Mouse (Mus musculus) MEL (cell line): ENCODE measurements at regions not wholly inside any gene's neighbourhood (a gene's known extent, or its start where the extent isn't known, plus 50 kb on each side); places are given as distances from the start of the nearest gene placed in this dataset.

Experiments
- DNase-seq: peaks from one replicate; pipeline ENCODE4 v3.0.0; 2011; ENCODE audit warnings: low read depth, low spot score
- H3K27ac ChIP-seq: 2 replicates; pipeline ENCODE4 v1.5.1; 2012; ENCODE audit warnings: low read depth, mild to moderate bottlenecking, control low read depth, low read length, moderate library complexity; ENCODE audit not compliant: control insufficient read depth
- H3K27me3 ChIP-seq, 2 experiments: fragments of 150-350 bp in 1 of 2; sonication (generic) in 1 of 2; 2 replicates each; pipeline ENCODE4 v1.6.1; 2012; ENCODE audit warnings: low read length in 2 of 2, mild to moderate bottlenecking in 2 of 2, improper control_type of control experiment in 1 of 2, moderate library complexity in 1 of 2; ENCODE audit not compliant: insufficient read depth in 2 of 2, control insufficient read depth in 1 of 2
- H3K36me3 ChIP-seq, 2 experiments: 2 replicates each; pipeline ENCODE4 v1.6.1; 2012 to 2014; ENCODE audit warnings: low read length in 2 of 2, improper control_type of control experiment in 1 of 2, inconsistent platforms in 1 of 2, mild to moderate bottlenecking in 1 of 2; ENCODE audit not compliant: insufficient read depth in 2 of 2, control insufficient read depth in 1 of 2
- H3K4me1 ChIP-seq, 2 experiments: fragments of 150-350 bp in 1 of 2; sonication (generic) in 1 of 2; 2 replicates each; pipeline ENCODE4 v1.6.1; 2012; ENCODE audit warnings: low read length in 2 of 2, improper control_type of control experiment in 1 of 2, mild to moderate bottlenecking in 1 of 2; ENCODE audit not compliant: insufficient read depth in 2 of 2, control insufficient read depth in 1 of 2
- H3K4me3 ChIP-seq, 2 experiments: fragments of 150-350 bp in 1 of 2; sonication (generic) in 1 of 2; 2 replicates each; pipeline ENCODE4 v1.5.1; 2012; ENCODE audit warnings: low read depth in 2 of 2, low read length in 2 of 2, mild to moderate bottlenecking in 2 of 2, moderate library complexity in 2 of 2, control low read depth in 1 of 2, improper control_type of control experiment in 1 of 2; ENCODE audit not compliant: control insufficient read depth in 1 of 2, insufficient read depth in 1 of 2
- H3K79me2 ChIP-seq: 2 replicates; pipeline ENCODE4 v1.6.1; 2012; ENCODE audit warnings: mild to moderate bottlenecking, low read length, moderate library complexity; ENCODE audit not compliant: control insufficient read depth, poor library complexity, insufficient read depth
- H3K9ac ChIP-seq: 2 replicates; pipeline ENCODE4 v1.6.1; 2012; ENCODE audit warnings: low read depth, mild to moderate bottlenecking, control low read depth, low read length, moderate library complexity; ENCODE audit not compliant: control insufficient read depth, poor library complexity, severe bottlenecking
- H3K9me3 ChIP-seq: fragments of 150-350 bp; sonication (generic); replicated peaks from 2 replicates; pipeline ENCODE4 v1.6.1; 2012; ENCODE audit warnings: mild to moderate bottlenecking, low read length, improper control_type of control experiment, moderate library complexity; ENCODE audit not compliant: insufficient read depth
- CHD1 ChIP-seq: IDR thresholded peaks from 2 replicates; pipeline ENCODE4 v1.6.1; 2012; ENCODE audit warnings: low read depth, mild to moderate bottlenecking, inconsistent platforms, low read length, improper control_type of control experiment
- CHD2 ChIP-seq: IDR thresholded peaks from 2 replicates; pipeline ENCODE4 v1.6.1; 2011; ENCODE audit warnings: low read length, improper control_type of control experiment
- CTCF ChIP-seq, 3 experiments: IDR thresholded peaks in 2 of 3; conservative IDR thresholded peaks in 1 of 3; 2 replicates each; pipeline ENCODE4 v1.5.1; 2011 to 2012; ENCODE audit warnings: low read length in 3 of 3, low read depth in 2 of 3, mild to moderate bottlenecking in 2 of 3, improper control_type of control experiment in 1 of 3, inconsistent platforms in 1 of 3, mixed read lengths in 1 of 3, moderate library complexity in 1 of 3; ENCODE audit not compliant: control insufficient read depth in 1 of 3, insufficient read depth in 1 of 3, poor library complexity in 1 of 3, severe bottlenecking in 1 of 3
- E2F4 ChIP-seq: IDR thresholded peaks from 2 replicates; pipeline ENCODE4 v1.6.1; 2011; ENCODE audit warnings: low read depth, low read length, improper control_type of control experiment, borderline replicate concordance
- ETS1 ChIP-seq: IDR thresholded peaks from 2 replicates; pipeline ENCODE4 v1.6.1; 2012; ENCODE audit warnings: low read depth, mild to moderate bottlenecking, inconsistent platforms, low read length, improper control_type of control experiment, moderate library complexity
- GABPA ChIP-seq: IDR thresholded peaks from 2 replicates; pipeline ENCODE4 v1.6.1; 2012; ENCODE audit warnings: low read depth, mild to moderate bottlenecking, inconsistent platforms, low read length, improper control_type of control experiment, moderate library complexity
- KAT2A ChIP-seq: conservative IDR thresholded peaks from 2 replicates; pipeline ENCODE4 v1.6.1; 2012; ENCODE audit warnings: low read depth, low read length, improper control_type of control experiment, inconsistent platforms
- MAFK ChIP-seq: IDR thresholded peaks from 2 replicates; pipeline ENCODE4 v1.6.1; 2011; ENCODE audit warnings: low read depth, mild to moderate bottlenecking, low read length, improper control_type of control experiment, borderline replicate concordance
- POLR2A ChIP-seq, 2 experiments: IDR thresholded peaks; 2 replicates each; pipeline ENCODE4 v1.6.1; 2011 to 2012; ENCODE audit warnings: low read length in 2 of 2, mild to moderate bottlenecking in 2 of 2, control low read depth in 1 of 2, improper control_type of control experiment in 1 of 2, low read depth in 1 of 2, moderate library complexity in 1 of 2; ENCODE audit not compliant: control insufficient read depth in 1 of 2, insufficient read depth in 1 of 2, poor library complexity in 1 of 2
- POLR2AphosphoS5 ChIP-seq: IDR thresholded peaks from 2 replicates; pipeline ENCODE4 v1.6.1; 2012; ENCODE audit warnings: low read depth, borderline replicate concordance, mild to moderate bottlenecking, inconsistent platforms, low read length, moderate library complexity, mixed read lengths
- RAD21 ChIP-seq: IDR thresholded peaks from 2 replicates; pipeline ENCODE4 v1.6.1; 2011; ENCODE audit warnings: mild to moderate bottlenecking, low read depth, low read length, improper control_type of control experiment
- SIN3A ChIP-seq: IDR thresholded peaks from 2 replicates; pipeline ENCODE4 v1.6.1; 2012; ENCODE audit warnings: low read length, improper control_type of control experiment, inconsistent platforms
- TAL1 ChIP-seq: IDR thresholded peaks from 2 replicates; pipeline ENCODE4 v1.6.1; 2012; ENCODE audit warnings: mild to moderate bottlenecking, inconsistent platforms, low read length, moderate library complexity, mixed read lengths
- TBP ChIP-seq: IDR thresholded peaks from 2 replicates; pipeline ENCODE4 v1.8.0; 2011; ENCODE audit warnings: low read depth, low read length, improper control_type of control experiment
- TCF12 ChIP-seq: IDR thresholded peaks from 2 replicates; pipeline ENCODE4 v1.6.1; 2014; ENCODE audit warnings: low read depth, mild to moderate bottlenecking, inconsistent platforms, low read length, improper control_type of control experiment, moderate library complexity
- UBTF ChIP-seq: IDR thresholded peaks from 2 replicates; pipeline ENCODE4 v1.6.1; 2012; ENCODE audit warnings: low read depth, mild to moderate bottlenecking, inconsistent platforms, low read length, improper control_type of control experiment, moderate library complexity, borderline replicate concordance; ENCODE audit not compliant: insufficient read depth
- USF2 ChIP-seq, 2 experiments: IDR thresholded peaks; 2 replicates each; pipeline ENCODE4 v1.6.1; 2011 to 2012; ENCODE audit warnings: improper control_type of control experiment in 2 of 2, low read length in 2 of 2, borderline replicate concordance in 1 of 2, inconsistent platforms in 1 of 2, low read depth in 1 of 2, mild to moderate bottlenecking in 1 of 2; ENCODE audit not compliant: insufficient read depth in 1 of 2
- ZMIZ1 ChIP-seq: IDR thresholded peaks from 2 replicates; pipeline ENCODE4 v1.6.1; 2012; ENCODE audit warnings: low read depth, mild to moderate bottlenecking, inconsistent platforms, low read length, improper control_type of control experiment, moderate library complexity
- ZNF384 ChIP-seq: IDR thresholded peaks from 2 replicates; pipeline ENCODE4 v1.6.1; 2012; ENCODE audit warnings: low read depth, mild to moderate bottlenecking, inconsistent platforms, low read length, improper control_type of control experiment

GRCm38 (mm10) chr3:42040270-42040812 lies 297.9 kb downstream of the D3Ertd751e start:
- Histone ChIP-seq H3K27ac (no peak overlapping the region), H3K27me3 (no peaks in the 10 kb centered on the region; a peak in 1 of 4 replicates), H3K9ac (no peak overlapping the region), H3K9me3 (no peaks in the 10 kb centered on the region), H3K36me3 (no peaks in the 10 kb centered on the region), H3K4me1 (no peaks in the 10 kb centered on the region), H3K79me2 (no peaks in the 10 kb centered on the region), H3K4me3 (peak overlapping the region in 1 of 2 experiments; percentile 53; a peak in 3 of 4 replicates)
- no peak for DNase-seq
- TF ChIP-seq TCF12 (no peak), KAT2A (no peak), ZNF384 (no peak), TAL1 (no peak), TBP (no peak), GABPA (no peak)

GRCm38 (mm10) chr3:42040959-42041358 lies 298.5 kb downstream of the D3Ertd751e start:
- Histone ChIP-seq H3K27ac (no peak overlapping the region), H3K4me3 (no peak overlapping the region), H3K9me3 (no peaks in the 10 kb centered on the region), H3K9ac (no peak overlapping the region), H3K27me3 (no peaks in the 10 kb centered on the region; a peak in 1 of 4 replicates), H3K36me3 (no peaks in the 10 kb centered on the region), H3K79me2 (no peaks in the 10 kb centered on the region), H3K4me1 (no peaks in the 10 kb centered on the region)
- DNase-seq = no peak
- TF ChIP-seq POLR2A (IDR thresholded peaks at IDR 0.05; ENCODE audit: control insufficient read depth in 1 of 2, insufficient read depth in 1 of 2, low read depth in 1 of 2, low read length in 2 of 2, poor library complexity in 1 of 2) (no peak), SIN3A (no peak), ZNF384 (no peak), USF2 (IDR thresholded peaks at IDR 0.05; ENCODE audit: borderline replicate concordance in 1 of 2, insufficient read depth in 1 of 2, low read depth in 1 of 2, low read length in 2 of 2) (no peak), MAFK (no peak), POLR2AphosphoS5 (no peak), TBP (no peak), ZMIZ1 (no peak), RAD21 (no peak), E2F4 (no peak), UBTF (no peak), ETS1 (no peak), CHD1 (no peak), CHD2 (no peak), CTCF (IDR thresholded peaks at IDR 0.05 in 2 of 3, conservative IDR thresholded peaks at IDR 0.05 in 1 of 3; ENCODE audit: control insufficient read depth in 1 of 3, insufficient read depth in 1 of 3, low read depth in 2 of 3, low read length in 3 of 3, poor library complexity in 1 of 3, severe bottlenecking in 1 of 3) (no peak)
